Mouse (Mus musculus): Measurements from ENCODE around the gene Arhgap22. TPM values are rescaled to one million over a fixed set of nuclear protein-coding genes. Genes with fewer than 3 reads are reported as not detected.

Arhgap22 gene
- 100 to 1,000 TPM in 21 of 26 experiments, 10 to 100 TPM in 5; 39.9 to 474 (median 134) TPM for total RNA-seq (2018; cell fraction: chromatin; rRNA removed)
- total RNA-seq (2018; cell fraction: cytosol; rRNA removed) = 10 to 100 TPM; 12.0 to 97.5 (median 24.2) TPM
- 100 to 1,000 TPM in 13 of 26 experiments, 10 to 100 TPM in 13; 40.8 to 312 (median 99.3) TPM for total RNA-seq (2018; cell fraction: nucleus; rRNA removed)
- polyA plus RNA-seq (2018) = 16.5 to 44.1 TPM (median 21.1 TPM) in 3 replicates

DNA sequence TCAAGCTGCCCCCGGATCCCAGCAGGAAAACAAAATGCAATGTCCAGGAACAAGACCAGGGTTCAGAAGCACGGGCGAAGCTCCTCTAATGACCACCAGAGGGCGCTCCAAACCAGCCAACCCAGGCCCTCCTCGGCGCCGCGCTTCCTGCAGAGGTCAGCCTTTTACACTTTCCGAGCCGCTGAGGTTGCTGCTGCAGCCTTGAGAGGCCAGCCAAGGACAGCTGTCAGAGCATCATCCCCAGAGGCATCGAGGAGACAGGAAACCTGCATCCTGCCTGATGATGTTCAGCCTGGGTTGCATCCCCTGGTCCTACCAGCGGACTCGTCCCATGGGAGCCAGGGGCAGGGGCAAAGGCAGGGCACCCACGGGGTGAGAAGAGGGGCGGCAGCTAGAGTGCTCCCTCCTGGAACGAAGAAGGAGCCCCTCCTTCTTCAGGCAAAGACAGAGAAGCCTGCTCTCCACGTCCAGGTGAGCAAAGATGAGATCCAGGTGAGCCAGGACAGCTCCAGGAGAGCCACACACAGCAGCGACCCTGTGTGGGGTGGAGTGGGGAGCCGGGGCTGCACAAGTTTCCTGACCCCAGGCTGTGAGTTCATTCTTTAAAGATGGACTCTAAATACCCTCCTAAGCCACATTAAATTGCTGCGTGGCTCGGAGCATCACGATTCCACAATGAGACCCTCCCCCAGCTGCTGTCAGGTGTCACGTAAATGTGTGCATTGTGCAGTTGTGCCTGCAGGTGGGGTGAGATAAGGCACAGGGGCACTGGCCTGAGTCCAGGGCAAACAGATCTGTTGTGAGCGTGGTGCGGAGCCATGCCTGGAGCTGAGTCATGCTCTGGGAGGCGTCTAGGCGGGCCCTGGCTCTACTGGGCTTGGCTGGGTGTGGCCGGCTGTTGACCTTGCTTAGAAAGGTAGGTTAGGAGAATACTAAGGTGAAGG, at the start of gene Arhgap22:
Gene Arhgap22, plus strand, starts transcription at position 204 of the 944 bp plus-strand sequence.
- peaks cover 23% of the 10 kb centered on the region for H3K79me2 ChIP-seq (ENCODE audit: inconsistent target)
- H3K4me3 ChIP-seq (ENCODE audit: inconsistent target) = no peak within 1 kb of the TSS
- peak within 1 kb of the TSS; percentile 99 for H3K27ac ChIP-seq
- 12% methylated on average over 27 of the region's 28 CpGs for WGBS (ENCODE audit: missing documents)
- no peaks in the 10 kb centered on the region for H3K36me3 ChIP-seq (ENCODE audit: inconsistent target)

DNA sequence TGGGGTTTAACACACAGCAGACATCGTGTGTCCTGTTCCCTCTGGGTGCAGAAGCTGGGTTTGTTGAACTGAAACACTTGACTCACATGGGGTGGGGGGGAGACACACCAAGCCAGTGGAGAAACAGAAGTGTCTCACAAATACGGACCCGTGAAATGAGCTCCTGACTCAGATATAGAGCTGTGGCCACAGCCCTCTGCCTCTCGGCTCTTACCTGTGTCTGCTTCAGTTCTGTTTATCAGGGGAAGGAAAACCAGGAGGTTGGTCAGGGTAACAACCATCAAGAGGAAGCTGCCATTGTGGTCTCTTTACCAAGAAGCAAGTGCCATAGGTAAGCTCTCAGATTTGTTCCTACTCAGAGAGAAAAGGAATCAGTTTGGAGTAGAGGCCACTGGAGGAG, 45.1 kb upstream of the Arhgap22 start:
- Histone ChIP-seq H3K36me3 (ENCODE audit: inconsistent target) (peaks cover 40% of the 10 kb centered on the region; the same call in 1 of the 2 replicates), H3K4me3 (ENCODE audit: inconsistent target) (no peak overlapping the region), H3K27ac (no peak overlapping the region), H3K79me2 (ENCODE audit: inconsistent target) (peaks cover 96% of the 10 kb centered on the region)
- WGBS (ENCODE audit: missing documents) = 17% methylated on average over 4 of the region's 4 CpGs

DNA sequence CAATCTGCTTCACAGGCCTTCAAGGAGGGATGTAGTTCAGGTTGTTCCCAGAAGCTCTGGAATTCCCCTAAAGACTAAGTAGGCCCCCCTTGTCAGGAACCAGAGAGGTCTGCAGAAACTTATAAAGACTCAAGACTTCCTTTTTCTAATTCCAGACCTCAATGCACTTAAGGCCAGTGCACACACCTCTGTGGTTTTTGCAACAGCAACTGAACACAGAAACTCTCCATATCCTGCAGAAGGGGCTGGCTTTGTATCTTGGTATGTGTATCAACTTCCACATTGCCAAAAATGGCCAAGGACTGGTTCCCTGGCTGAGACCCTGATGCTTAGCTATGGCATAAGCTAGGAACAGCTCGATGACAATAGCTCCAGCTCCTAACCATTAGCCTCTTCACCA, 41.9 kb upstream of the Arhgap22 start:
- Histone ChIP-seq H3K36me3 (ENCODE audit: inconsistent target) (peaks cover 29% of the 10 kb centered on the region; the same call in 1 of the 2 replicates), H3K27ac (no peak overlapping the region), H3K79me2 (ENCODE audit: inconsistent target) (peaks cover 99% of the 10 kb centered on the region), H3K4me3 (ENCODE audit: inconsistent target) (no peak overlapping the region)
- 7% methylated on average over 1 of the region's 1 CpGs for WGBS (ENCODE audit: missing documents)

DNA sequence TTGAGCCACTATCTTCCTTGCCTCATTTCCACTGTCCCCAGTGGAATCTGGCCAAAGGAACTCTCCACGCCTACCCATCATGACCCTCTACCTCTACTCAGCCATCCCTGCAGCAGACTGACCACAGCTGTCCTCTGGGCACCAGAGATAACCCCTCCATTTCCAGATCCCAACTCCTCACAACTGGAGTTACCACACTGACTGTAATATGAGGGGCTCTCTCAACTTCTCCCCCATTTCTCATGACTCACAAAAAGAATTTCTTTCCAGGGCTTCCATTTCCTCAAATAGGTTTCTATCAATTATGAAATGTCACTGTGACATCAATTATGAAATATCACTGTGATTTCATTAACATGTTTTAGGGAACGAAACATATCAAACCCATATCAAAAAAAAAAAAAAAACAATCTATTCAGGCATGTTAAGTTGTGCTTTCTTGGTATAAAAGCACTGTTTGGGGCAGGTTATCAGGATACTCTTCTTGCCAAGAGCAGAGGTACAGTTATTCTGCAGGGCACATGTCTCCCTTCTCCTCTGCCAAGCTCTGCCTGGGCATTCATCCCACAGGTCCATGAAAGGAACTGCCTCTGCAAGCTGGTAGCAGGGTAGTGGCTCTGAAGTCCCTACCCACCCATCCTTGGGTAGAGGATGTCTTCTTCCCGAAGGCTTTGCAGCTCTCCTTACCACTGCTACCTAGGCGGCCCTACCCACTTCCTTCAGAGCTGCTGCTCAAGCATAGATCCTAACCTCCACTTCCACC, 38.6 kb upstream of the Arhgap22 start:
- Histone ChIP-seq H3K79me2 (ENCODE audit: inconsistent target) (peaks cover 98% of the 10 kb centered on the region), H3K4me3 (ENCODE audit: inconsistent target) (no peak overlapping the region), H3K27ac (no peak overlapping the region), H3K36me3 (ENCODE audit: inconsistent target) (peaks cover 18% of the 10 kb centered on the region; the same call in 1 of the 2 replicates)
- WGBS (ENCODE audit: missing documents) = 72% methylated on average over 4 of the region's 4 CpGs

DNA sequence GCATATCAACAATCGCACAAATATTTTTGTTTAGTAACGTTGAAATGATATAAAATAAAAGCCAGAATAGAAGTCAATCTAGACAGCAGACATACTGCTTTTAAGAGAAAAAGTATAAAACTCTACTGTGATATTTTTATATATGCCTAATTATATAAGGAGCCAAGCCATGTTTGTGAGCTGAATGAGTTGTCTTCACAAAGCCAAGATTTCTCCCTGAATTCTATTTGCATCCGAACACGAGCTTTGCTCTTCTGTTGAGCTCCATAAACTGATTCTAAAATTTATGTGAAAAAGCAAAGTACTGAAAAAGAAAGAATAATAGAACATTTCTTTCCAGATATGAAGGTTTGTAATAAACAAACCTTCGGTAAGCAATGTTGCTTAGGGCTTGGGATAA, 33.7 kb upstream of the Arhgap22 start:
- H3K36me3 ChIP-seq (ENCODE audit: inconsistent target) = peaks cover 20% of the 10 kb centered on the region; the same call in 1 of the 2 replicates
- WGBS (ENCODE audit: missing documents) = 93% methylated on average over 5 of the region's 5 CpGs
- H3K4me3 ChIP-seq (ENCODE audit: inconsistent target) = no peak overlapping the region
- H3K79me2 ChIP-seq (ENCODE audit: inconsistent target) = peaks cover 97% of the 10 kb centered on the region
- no peak overlapping the region for H3K27ac ChIP-seq

DNA sequence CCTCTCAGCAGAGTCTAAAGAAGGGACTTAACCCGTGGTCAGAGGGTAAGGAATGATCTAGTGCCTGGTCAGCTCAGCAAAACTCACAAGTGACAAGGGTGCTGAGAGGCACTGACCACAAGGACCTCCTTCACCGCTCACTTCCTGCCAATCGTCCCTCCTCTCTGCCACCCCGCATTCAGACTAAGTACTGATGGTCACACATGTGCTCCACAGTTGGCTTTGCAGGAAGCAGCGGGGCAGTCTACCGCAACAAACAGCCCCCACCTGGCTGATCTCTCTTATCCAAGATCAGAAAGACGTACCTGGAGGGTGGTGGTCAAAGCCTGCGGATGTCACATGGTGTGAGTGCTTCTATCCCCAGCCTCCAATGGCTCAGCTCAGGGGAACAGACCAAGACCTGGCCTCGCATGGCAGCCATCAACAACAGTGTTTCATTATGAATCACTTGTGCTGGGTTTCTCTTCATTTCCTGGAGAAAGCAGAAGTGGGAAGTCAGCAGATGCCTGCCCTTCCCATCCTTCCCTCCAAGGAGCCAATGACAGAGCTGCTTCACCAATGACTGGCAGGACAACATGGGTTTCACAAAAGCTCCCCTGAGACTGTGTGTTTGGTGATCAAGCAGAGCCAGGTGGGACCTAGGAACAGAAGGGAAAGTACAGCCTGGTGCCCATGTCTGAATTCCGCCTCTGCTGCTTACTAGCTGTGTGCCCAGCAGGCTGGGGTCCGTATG, 28.6 kb upstream of the Arhgap22 start, which contains the start of gene Wdfy4:
Gene Wdfy4, minus strand, starts transcription at position 441 of the 733 bp plus-strand sequence.
- WGBS (ENCODE audit: missing documents) = 3% methylated on average over 11 of the region's 11 CpGs
- peak within 1 kb of the TSS; percentile 99 for H3K27ac ChIP-seq

DNA sequence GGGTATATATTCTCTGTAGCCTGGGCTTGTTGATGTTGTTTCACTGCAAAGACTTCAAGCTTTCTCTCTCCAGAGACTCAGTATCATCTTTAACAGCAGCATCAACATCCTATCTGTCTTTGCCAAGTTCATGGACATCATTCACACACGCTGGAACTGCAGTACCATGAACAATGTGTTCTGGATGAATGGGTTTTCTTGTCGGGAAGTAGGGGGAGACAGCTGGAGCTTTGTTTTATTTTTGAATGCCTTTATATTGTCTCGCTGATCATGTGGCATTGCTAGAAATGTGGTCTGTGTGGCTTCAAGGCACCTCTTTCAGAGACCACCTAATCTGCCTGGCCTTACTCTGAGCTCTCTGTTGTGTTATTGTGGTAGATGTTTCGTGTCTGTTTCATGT, 26.6 kb upstream of the Arhgap22 start:
- WGBS (ENCODE audit: missing documents) = 100% methylated on average over 4 of the region's 4 CpGs
- Histone ChIP-seq H3K79me2 (ENCODE audit: inconsistent target) (peaks cover 27% of the 10 kb centered on the region), H3K27ac (no peak overlapping the region), H3K4me3 (ENCODE audit: inconsistent target) (no peak overlapping the region), H3K36me3 (ENCODE audit: inconsistent target) (peaks cover 1% of the 10 kb centered on the region; the same call in 1 of the 2 replicates)

More for the DNA sequence above, 28.6 kb upstream of the Arhgap22 start, which contains the start of gene Wdfy4:
- peak within 1 kb of the TSS; percentile 82 for H3K4me3 ChIP-seq (ENCODE audit: inconsistent target)
- peaks cover 47% of the 10 kb centered on the region for H3K79me2 ChIP-seq (ENCODE audit: inconsistent target)
- peaks cover 11% of the 10 kb centered on the region; the same call in 1 of the 2 replicates for H3K36me3 ChIP-seq (ENCODE audit: inconsistent target)

DNA sequence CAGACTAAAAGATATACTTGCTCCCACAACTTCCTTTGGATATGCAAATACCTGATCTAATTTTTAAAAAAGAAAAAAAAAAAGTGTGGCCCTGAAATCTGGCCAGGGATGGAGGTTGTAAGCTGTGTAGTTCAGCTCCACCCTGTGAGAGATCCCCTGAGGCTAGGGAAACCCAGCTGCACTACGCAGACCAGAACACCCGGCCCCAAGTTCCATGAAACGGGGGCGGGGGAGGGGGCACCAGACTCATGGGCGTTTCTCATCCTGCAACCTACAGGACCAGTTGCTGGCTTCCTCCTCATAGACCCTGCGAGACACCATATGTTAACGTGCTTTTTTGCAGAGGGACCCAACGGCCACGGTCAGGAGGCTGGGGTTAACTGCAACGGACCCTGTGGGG, 24.6 kb upstream of the Arhgap22 start:
- H3K27ac ChIP-seq = no peak overlapping the region
- WGBS (ENCODE audit: missing documents) = 96% methylated on average over 10 of the region's 10 CpGs
- peaks cover 7% of the 10 kb centered on the region for H3K79me2 ChIP-seq (ENCODE audit: inconsistent target)
- H3K4me3 ChIP-seq (ENCODE audit: inconsistent target) = no peak overlapping the region
- no peaks in the 10 kb centered on the region for H3K36me3 ChIP-seq (ENCODE audit: inconsistent target)

DNA sequence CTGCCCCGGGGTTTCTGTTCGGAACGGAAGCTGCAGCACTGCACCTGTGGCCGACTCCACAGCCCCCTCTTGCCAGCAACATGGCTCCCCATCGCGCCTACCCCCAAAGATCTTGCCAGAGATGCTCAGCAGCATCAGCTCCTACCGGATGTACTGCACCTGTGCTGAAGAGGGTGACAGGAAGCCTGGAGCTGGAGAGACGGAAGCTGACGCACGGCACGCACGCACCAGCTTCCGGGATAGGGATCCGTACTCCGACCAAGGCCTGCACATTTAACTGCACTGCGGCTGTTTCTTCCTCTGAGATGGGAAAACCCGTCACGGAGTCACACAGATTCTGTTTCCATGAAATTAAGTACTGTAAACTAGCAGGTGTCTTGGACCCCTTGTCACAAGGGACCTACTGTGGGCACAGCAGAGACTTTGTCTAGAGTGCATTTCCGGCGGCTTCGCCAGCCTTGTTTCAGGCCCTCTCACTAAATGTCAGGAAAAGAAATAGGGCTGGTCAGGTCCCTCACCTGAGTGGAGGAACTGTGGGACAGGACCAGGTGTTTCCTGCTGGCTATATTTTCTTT, 23.9 kb upstream of the Arhgap22 start:
- no peak overlapping the region for H3K4me3 ChIP-seq (ENCODE audit: inconsistent target)
- no peaks in the 10 kb centered on the region for H3K36me3 ChIP-seq (ENCODE audit: inconsistent target)
- 96% methylated on average over 20 of the region's 21 CpGs for WGBS (ENCODE audit: missing documents)
- H3K79me2 ChIP-seq (ENCODE audit: inconsistent target) = no peaks in the 10 kb centered on the region; the same call in 1 of the 2 replicates
- H3K27ac ChIP-seq = no peak overlapping the region; the same call in 1 of the 2 replicates

DNA sequence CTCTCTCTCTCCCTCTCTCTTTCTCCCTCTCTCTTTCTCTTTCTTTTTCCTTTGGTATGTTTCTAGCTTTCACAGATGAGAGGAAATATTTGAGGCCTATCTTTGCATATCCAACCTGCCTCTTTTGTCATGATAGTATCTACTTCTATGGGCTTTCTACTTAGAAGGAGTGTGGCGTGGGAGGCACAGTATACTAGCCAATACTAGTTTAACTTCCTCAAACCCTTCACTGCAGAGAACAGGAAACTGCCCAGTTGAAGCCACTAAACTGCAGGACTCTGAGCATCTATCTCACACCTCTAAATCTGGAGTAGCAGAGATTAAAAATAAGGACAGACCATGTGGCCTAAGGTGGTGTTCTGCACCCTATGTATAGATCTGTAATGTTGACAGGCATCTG, 23.2 kb upstream of the Arhgap22 start:
- WGBS (ENCODE audit: missing documents) = 13% methylated on average over 1 of the region's 1 CpGs
- no peaks in the 10 kb centered on the region for H3K79me2 ChIP-seq (ENCODE audit: inconsistent target)
- no peak overlapping the region for H3K4me3 ChIP-seq (ENCODE audit: inconsistent target)
- H3K36me3 ChIP-seq (ENCODE audit: inconsistent target) = no peaks in the 10 kb centered on the region
- peak overlapping the region; percentile 4 for H3K27ac ChIP-seq

DNA sequence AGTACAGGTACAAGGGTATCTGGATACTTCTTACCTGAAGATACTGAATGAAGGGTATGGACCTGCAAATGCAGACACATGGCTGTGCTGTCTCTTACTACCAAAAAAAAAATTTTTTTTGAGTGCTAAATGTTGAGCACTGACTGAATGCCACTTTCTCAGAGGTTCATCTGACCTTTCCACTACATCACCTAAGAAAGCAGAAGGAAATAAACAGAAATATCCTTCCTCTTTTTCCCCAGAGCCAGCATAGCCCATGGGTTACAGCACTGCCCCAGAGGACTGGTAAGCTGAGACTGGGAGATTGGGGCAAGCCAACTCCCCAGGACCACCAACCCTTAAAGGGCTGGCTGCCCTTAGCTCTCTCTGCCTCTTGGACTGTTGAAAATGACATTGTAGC, 20.1 kb upstream of the Arhgap22 start:
- Histone ChIP-seq H3K4me3 (ENCODE audit: inconsistent target) (no peak overlapping the region), H3K27ac (peak overlapping the region; percentile 99), H3K36me3 (ENCODE audit: inconsistent target) (no peaks in the 10 kb centered on the region), H3K79me2 (ENCODE audit: inconsistent target) (no peaks in the 10 kb centered on the region)

DNA sequence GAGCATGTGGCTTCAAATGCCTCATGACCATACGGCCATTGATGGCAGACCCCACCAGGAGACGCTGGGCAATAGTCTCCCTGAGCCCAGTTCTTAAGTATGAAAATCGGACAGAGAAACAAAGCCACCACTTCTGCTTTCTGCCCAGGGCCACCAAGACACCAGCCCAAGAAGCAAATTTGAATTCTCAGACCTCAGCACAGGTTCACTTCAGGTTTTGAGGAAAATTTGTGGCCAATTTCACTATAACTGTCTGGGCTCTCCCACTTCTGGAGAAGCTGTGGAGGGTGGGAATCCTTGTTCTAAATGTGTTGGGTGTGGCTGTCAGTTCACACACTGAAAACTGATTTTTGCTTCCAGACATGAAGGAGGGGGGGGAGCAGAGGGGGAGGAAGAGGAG, 19.6 kb upstream of the Arhgap22 start:
- Histone ChIP-seq H3K27ac (peak overlapping the region; percentile 99), H3K79me2 (ENCODE audit: inconsistent target) (no peaks in the 10 kb centered on the region), H3K4me3 (ENCODE audit: inconsistent target) (no peak overlapping the region), H3K36me3 (ENCODE audit: inconsistent target) (no peaks in the 10 kb centered on the region)
- WGBS (ENCODE audit: missing documents) = 2% methylated on average over 3 of the region's 3 CpGs

DNA sequence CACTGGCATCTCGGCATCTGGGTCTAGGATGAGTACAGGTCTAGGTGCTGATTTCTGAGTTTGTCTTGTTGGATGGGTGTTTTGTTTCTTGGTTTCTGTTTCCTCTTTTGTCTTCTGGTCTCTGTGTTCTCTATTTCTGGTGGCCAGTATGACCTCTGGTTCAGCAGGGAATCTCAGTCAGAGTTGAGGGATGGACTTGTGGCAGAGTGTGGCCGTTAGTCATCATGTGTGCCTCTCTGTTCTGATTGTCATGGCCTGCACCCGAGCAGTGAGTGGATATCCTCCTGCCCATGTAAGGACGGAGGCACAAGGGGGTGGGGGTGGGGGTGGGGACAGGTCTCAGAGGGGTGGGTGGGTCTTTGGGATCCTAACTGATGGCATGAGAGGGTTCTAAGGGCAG, 11.7 kb upstream of the Arhgap22 start:
- no peak overlapping the region for H3K4me3 ChIP-seq (ENCODE audit: inconsistent target)
- 52% methylated on average over 4 of the region's 4 CpGs for WGBS (ENCODE audit: missing documents)
- H3K27ac ChIP-seq = peak overlapping the region; percentile 69
- no peaks in the 10 kb centered on the region for H3K36me3 ChIP-seq (ENCODE audit: inconsistent target)
- H3K79me2 ChIP-seq (ENCODE audit: inconsistent target) = no peaks in the 10 kb centered on the region
